Mouse (Mus musculus): ENCODE data around the gene Gpr107.

Gpr107 gene

DNA sequence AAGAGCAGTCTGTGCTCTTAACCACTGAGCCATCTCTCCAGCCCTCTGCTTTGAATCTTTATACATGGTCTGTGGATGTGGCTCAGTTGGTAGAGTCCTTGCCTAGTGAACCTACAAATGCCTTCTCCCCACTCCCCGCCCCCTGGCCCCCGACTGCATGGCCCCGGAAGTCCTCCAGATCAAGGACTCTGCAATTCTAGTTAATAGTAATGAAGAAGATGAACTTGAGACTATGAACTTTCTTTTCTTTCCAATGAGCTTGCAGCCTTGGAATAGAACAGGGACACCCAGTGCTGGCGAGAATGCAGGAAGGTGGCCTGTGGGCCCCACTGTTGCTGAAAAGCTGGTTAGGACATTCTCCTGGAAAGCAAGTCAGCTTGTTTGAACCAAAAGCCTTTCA is 100.1 kb downstream of the Gpr107 start:
- DNase-seq = no peak

DNA sequence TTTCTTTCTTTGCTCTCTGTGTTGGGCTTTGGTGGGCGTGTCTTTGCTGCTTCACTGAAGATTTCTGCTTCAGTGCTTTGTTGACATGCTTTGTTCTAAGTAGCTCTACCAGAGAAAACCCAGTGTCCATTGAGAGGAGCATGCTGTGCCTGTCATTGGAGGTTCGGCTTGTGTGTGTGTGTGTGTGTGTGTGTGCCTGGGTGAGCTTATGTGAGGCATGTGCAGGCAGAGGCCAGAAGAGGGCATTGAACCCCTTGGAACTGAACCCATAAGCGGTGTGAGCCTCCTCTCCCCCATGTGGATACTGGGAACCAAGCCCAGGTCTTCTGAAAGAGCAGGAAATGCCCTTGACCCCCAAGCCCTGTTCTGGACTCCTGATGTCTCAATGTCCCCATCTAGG is 101.3 kb downstream of the Gpr107 start:
- DNase-seq = peak; percentile 34

DNA sequence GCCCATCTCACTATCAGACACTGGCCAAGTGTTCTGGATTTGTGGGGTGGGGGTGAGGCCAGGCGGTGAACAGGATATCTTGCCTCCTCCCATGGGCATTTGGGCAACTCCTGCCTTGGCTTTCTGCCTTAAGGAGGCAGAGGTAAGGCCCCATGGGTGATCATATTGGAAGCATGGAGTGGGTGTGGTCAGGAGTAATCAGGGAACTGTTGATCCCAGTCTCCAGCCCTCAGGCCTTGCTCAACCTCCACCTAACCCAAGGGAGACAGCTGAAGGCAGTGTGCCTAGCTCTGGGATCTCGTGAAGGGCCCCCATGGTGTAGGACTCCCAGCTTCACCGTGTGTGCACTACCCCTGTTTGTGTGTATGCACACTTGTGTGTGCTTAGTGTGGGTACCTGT is 102.7 kb downstream of the Gpr107 start:
- DNase-seq = no peak

DNA sequence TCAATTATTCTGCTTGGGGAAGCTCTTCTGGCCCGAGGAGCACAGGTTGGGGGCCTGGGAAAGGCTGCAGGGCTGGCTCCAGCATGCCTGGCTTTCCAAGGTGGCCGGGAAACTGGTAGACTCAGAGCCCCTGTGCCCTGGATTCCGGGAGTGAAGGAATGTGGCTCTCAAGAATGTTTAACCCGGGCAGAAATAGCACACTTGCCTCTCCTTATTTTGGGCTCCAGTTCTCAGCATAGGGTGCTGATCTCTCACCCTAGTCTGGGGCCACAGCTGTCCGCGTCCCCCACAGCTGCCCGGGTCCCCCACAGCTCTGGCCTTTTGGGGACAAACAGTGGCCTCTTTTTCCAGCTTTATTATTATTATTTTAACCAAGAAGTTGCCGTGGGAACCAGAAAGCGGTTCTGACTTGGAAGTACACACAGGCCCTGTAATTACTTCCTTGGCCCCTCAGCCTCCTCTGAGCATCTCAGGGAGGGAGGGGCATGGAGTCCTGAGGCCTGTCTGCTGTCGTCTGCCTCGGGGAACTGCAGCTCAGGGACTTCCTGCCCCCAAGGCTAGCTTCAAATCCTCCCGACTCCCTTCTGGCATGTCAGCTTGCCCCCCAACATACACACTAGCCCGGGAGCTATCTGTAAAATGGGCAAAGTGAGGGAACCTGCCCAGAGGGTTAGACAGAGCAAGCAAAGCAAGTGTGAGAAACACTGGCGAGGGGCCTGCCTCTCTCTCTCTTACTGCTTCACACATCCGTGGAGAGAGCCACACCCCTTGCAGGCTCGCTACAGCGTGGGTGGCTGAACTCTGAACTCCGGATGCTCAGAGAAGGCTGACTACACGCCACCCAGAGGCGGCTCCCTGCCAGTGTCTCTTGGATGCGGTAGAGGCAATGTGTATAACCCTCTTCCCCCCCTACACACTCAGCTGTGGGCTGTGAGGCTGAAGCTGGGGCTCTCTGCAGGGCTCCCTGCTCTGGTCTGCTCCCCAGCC is 104.1 kb downstream of the Gpr107 start:
- peak; percentile 77 for DNase-seq

DNA sequence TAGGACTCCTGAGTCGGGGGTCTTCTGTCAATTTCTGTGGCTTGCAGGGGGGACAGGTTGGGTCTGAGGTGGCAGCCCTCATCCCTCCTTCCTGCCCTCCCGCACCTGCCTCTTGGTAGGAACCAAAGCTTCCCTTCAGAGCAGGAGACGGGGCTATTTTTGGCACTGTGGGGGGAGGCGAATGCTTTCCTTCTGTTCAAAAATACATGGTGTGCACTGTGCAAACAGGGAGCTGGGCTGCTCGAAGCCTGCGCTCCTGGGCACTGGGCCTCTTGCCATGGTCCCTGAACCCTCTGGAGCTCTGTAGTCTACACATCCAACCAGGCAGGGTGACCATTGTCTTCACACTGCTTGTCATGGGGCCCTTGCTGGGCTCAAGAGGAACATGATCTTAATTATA is 105.0 kb downstream of the Gpr107 start:
- DNase-seq = no peak

DNA sequence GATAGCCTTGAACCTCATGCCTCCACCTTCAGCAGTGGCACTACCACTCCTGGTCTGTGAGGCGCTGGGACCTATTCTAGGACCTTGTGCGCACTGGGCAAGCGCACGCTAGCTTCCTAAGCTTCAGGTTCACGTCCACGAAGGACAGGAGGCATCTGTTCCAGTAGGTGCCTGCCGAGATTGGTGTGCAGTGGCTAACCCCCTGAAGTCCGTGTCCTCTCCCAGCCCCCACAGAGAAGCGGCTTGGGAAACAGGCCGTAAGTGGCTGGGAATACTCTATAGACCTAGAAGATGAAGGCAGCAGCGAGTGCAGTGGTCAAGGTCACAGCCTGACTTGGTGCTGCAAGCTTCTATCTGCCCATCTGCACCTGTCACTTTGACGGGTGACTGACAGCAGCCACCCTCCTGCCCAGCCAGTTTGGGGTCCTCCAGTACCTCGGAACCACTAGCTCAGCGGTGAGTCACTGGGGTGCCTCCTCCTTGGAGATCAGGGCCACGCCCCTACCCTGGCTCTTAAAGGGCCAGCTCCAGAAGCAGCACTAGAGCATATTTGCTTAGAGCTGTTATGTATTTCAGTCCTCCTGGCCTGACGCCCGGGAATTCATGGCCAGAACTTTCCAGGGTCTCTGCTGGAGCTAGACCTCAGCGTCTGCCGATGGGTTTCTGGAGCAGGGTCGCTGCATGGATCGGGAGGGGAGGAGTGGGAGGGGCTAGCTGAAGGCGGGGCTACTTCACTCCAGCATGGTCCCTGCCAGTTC is 106.7 kb downstream of the Gpr107 start:
- DNase-seq = peak; percentile 76

DNA sequence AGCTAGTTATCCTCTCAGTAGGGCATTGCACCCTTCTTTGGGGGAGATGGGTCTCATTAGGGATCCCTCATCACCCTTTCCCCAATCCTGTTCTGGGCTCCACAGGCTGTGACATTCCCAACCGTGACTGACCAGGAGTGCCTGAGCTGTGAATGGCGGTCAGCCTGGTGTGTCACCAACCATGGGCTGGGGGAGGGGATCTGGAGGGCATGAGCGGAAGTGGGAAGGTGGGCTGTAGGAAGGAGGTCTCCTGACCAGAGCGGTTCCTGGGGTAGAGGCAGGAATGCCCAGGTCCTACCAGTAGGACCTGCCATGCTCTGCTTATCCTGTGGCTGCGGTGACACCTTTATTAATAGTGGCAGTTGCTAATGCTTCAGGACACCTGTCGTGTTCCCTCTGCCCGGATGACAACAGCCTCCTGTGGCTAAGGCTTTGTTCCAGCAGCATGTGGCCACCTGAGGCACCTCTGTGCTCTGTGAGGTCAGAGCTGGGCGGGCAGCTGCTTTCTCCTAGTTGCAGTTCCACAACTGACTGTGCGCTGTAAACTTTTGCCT is 107.3 kb downstream of the Gpr107 start:
- no peak for DNase-seq

DNA sequence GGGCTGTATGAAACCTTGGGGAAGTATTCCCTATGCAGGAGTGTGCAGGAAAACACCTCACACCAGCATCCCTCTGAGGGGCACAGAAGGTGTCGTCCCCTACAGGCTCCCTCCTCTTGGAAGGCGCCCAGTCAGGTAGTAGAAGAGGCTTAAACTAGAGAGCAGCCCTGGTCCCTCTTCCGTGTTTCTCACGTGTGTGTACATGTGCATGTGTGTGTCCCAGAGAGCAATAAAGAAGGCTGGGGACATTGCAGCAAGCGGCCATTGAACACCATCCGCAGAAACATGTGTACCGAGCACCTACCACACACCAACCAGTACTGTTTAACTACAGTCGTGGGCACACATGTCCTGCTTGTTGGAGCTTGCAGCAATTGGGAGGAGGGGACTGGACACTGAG is 108.4 kb downstream of the Gpr107 start:
- no peak for DNase-seq

DNA sequence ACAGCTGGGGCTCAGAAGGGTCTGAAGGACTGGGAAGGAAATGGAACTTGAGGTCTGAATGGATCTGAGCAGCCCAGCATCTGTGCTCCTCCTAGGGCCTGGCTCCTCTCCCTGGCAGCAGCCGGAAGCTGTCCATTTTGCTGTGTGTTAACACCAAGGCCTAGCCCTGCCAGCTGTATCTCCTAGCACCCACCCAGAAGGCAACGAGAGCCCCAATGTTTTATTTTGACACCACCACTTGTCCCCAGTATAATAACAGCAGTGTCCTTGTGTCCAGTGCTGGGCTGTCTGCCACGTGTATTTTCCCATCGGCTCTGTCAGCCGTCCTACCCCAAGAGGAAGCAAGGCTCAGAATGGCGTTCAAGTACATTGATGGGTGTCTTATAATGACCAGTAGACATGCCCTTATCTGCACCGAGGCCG is 110.9 kb downstream of the Gpr107 start:
- DNase-seq = no peak

DNA sequence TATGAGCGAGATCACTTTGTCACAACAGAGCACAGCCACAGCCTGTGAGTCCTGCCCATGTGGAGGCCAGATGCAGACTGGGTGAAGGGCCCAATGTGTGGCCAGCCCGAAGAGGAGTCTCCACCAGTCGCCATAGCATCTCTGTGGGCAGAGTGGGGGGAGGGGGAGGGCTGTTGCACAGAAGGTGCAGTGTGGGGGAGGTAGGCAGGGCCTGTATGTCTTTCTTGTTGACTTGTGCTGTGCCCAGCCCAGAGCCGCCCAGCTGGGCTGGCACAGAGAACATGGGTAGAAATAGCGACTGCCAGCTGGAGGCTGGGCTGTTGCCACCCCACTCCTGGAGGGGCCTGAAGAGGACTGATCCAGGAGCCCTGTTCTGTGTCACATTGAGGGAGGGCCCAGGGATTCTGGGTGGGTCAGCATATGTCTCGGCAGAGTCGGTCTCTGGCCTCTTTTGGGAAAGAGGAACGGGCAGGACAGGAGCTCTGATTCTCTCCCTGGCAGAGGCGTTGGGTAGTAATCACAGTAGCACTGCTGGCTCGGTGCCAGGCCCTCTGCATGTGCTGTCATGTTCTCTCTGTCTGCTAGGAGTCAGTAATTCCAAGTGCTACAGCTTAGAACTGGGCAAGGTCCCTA is 111.7 kb downstream of the Gpr107 start:
- DNase-seq = peak; percentile 47

DNA sequence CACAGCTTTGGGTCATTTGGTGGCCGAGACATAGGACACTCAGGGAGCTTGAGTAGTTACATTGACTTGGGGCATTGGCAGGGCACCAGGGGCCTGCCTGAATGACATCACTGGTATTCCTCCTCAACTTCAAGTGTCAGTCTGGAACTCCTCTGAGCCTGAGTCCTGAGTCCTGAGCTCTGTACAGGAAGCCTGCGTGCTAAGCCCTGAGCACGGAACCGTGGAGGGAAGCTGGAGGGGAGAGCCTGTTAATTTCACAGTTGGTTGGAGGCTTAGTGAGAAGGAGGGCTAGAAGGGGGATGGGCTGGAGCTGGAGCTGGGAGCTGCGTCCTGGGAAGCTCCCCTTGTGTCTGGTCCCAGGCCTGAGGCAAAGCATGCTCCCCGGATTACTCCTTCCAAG is 115.3 kb downstream of the Gpr107 start:
- peak; percentile 35 for DNase-seq
